Mouse (Mus musculus) thymus, adult 2 months (tissue): ENCODE measurements at regions not wholly inside any gene's neighbourhood (a gene's known extent, or its start where the extent isn't known, plus 50 kb on each side); places are given as distances from the start of the nearest gene placed in this dataset.

Experiments used
- CTCF ChIP-seq: fragments of 200-500 bp; IDR thresholded peaks from 2 replicates; pipeline ENCODE4 v1.5.1; 2012; ENCODE audit warnings: mild to moderate bottlenecking, control low read depth, low read length, moderate library complexity, borderline replicate concordance; ENCODE audit not compliant: control insufficient read depth, poor library complexity, insufficient read depth; ENCODE audit errors: extremely low read depth
- POLR2A ChIP-seq: fragments of 200-500 bp; IDR thresholded peaks from 2 replicates; pipeline ENCODE4 v1.6.1; 2012; ENCODE audit warnings: mild to moderate bottlenecking, low read length, control low read depth, moderate library complexity; ENCODE audit not compliant: control insufficient read depth, poor library complexity, insufficient read depth; ENCODE audit errors: extremely low read depth

- TF ChIP-seq POLR2A (no peak), CTCF (no peak)
These were observed 157.8 kb upstream of the Ap5m1 start for GRCm38 (mm10) chr14:48907991-48908698.
